In genomic region chr17:83997778-83998177, GRCm38 (mm10) we compare ENCODE assay signal across 8 mouse cellular contexts.
DNase-seq lines count a peak whose midpoint lies in the region; ATAC-seq and TF ChIP-seq lines count a peak whose summit lies in the region.
"Had no signal": no experiment of that assay in that cellular context is flagged by ENCODE, and none has a peak within 500 bp of the region (broad histone marks: within the 10 kb centered on the region; RNA-seq: fewer than 3 reads in every experiment).

No protein-coding gene starts in this region.

- whole genome bisulfite sequencing in intestine, embryonic 16.5 days, result 73% methylated on average over 11 of the region's 11 CpGs
- WGBS in thymus, adult 2 months, result 68% methylated on average over 11 of the region's 11 CpGs

- peak overlapping the region; percentile 63 for H3K9ac ChIP-seq in intestine, embryonic 16.5 days (ENCODE audit: low read depth, low read length)

- peak overlapping the region; percentile 48 for H3K4me2 ChIP-seq in intestine, embryonic 16.5 days (ENCODE audit: low read depth, low read length)

- no peaks in the 10 kb centered on the region for H3K36me3 ChIP-seq in E14TG2a.4 (ENCODE audit: insufficient read depth, low read length)
- H3K36me3 ChIP-seq in intestine, embryonic 16.5 days (ENCODE audit: control insufficient read depth, insufficient read depth, low read length), result no peaks in the 10 kb centered on the region
- no peaks in the 10 kb centered on the region for H3K36me3 ChIP-seq in thymus, adult 2 months (ENCODE audit: control insufficient read depth, insufficient read depth, low read length)

- no peak for TF ChIP-seq POLR2A in thymus, adult 2 months (IDR thresholded peaks at IDR 0.05; ENCODE audit: control insufficient read depth, extremely low read depth, insufficient read depth, low read length, poor library complexity)

- no peaks in the 10 kb centered on the region for H3K27me3 ChIP-seq in E14TG2a.4 (ENCODE audit: insufficient read depth, low read length)
- H3K27me3 ChIP-seq in intestine, embryonic 16.5 days (replicated peaks; ENCODE audit: control insufficient read depth, insufficient read depth, low read length), result no peaks in the 10 kb centered on the region
- no peaks in the 10 kb centered on the region for H3K27me3 ChIP-seq in thymus, adult 2 months (ENCODE audit: control insufficient read depth, insufficient read depth, low read length)

- no peak overlapping the region; the same call in 1 of the 2 replicates for H3K4me3 ChIP-seq in E14TG2a.4 (replicated peaks; ENCODE audit: low read length)
- peak overlapping the region; percentile 31; the same call in 1 of the 2 replicates for H3K4me3 ChIP-seq in intestine, embryonic 16.5 days (ENCODE audit: low read length)
- H3K4me3 ChIP-seq in thymus, adult 2 months (ENCODE audit: control insufficient read depth, insufficient read depth, low read length), result no peak overlapping the region
- H3K4me3 ChIP-seq: myocyte had no signal

- H3K9me3 ChIP-seq in E14TG2a.4 (ENCODE audit: low read length), result no peaks in the 10 kb centered on the region
- H3K9me3 ChIP-seq in intestine, embryonic 16.5 days (ENCODE audit: control insufficient read depth, low read length), result no peaks in the 10 kb centered on the region

- intact Hi-C loops in left cerebral cortex, postnatal 14 days (cut with DNase I), result no loop called here

- peak; percentile 65 for DNase-seq in 416B (ENCODE audit: low read depth)
- peak; percentile 56 for DNase-seq in c-Kit-positive CD71-positive TER-119-positive erythroid progenitor cells, embryonic 14.5 days (ENCODE audit: low spot score)
- peak; percentile 47 to 48 for DNase-seq in left cerebral cortex, postnatal 14 days (ENCODE audit: low spot score in 2 of 2)
- DNase-seq in thymus, adult 2 months, result peak; percentile 81

- peak overlapping the region; percentile 97 for H3K27ac ChIP-seq in intestine, embryonic 16.5 days (ENCODE audit: low read length)
- no peak overlapping the region for H3K27ac ChIP-seq in thymus, adult 2 months (ENCODE audit: control insufficient read depth, insufficient read depth, low read length)

- TF ChIP-seq CTCF in E14TG2a.4 (conservative IDR thresholded peaks at IDR 0.05; ENCODE audit: low read length), result peak; percentile 48
- TF ChIP-seq CTCF in thymus, adult 2 months (IDR thresholded peaks at IDR 0.05; ENCODE audit: borderline replicate concordance, control insufficient read depth, extremely low read depth, insufficient read depth, low read length, poor library complexity), result peak; percentile 82; the same call in 1 of the 2 replicates

- no peak for ATAC-seq in intestine, embryonic 16.5 days
- ATAC-seq in neutrophil, adult 5-6 weeks (ENCODE audit: extremely low read depth, insufficient number of reproducible peaks, low FRiP score, poor library complexity, severe bottlenecking), result peak; percentile 58; the same call in 1 of the 2 replicates

- H3K4me1 ChIP-seq in E14TG2a.4 (replicated peaks; ENCODE audit: low read depth, low read length), result peaks cover 51% of the 10 kb centered on the region
- peaks cover 12% of the 10 kb centered on the region for H3K4me1 ChIP-seq in intestine, embryonic 16.5 days (ENCODE audit: control insufficient read depth, insufficient read depth, low read length)
- H3K4me1 ChIP-seq in thymus, adult 2 months (replicated peaks; ENCODE audit: control insufficient read depth, insufficient read depth, low read length), result peaks cover 17% of the 10 kb centered on the region
